Mouse (Mus musculus) midbrain, postnatal 0 days (tissue): ENCODE measurements around the gene Wdr95. TPM values are rescaled to one million over a fixed set of nuclear protein-coding genes. Genes with fewer than 3 reads are reported as not detected.

Experiments used
- ATAC-seq: fragments of 200-750 bp; cut with Nextera tagmentation; 2 replicates; pipeline ENCODE4 v1.8.0; 2017; ENCODE audit warnings: moderate number of reproducible peaks, mild to moderate bottlenecking, moderate TSS enrichment, moderate library complexity; ENCODE audit not compliant: low FRiP score
- DNase-seq: peaks from one replicate; pipeline ENCODE4 v3.0.0-alpha.2; 2015; ENCODE audit warnings: low spot score
- H3K27ac ChIP-seq: fragments of 300-500 bp; sonication (generic); 2 replicates; pipeline ENCODE4 v1.5.1; 2014; ENCODE audit warnings: low read depth, mild to moderate bottlenecking, low read length, mixed read lengths
- H3K27me3 ChIP-seq: fragments of 300-500 bp; sonication (generic); 2 replicates; pipeline ENCODE4 v1.6.1; 2014; ENCODE audit warnings: low read length, control low read depth, mixed read lengths; ENCODE audit not compliant: insufficient read depth
- H3K36me3 ChIP-seq: fragments of 300-500 bp; sonication (generic); 2 replicates; pipeline ENCODE4 v1.6.1; 2014; ENCODE audit warnings: low read length, control low read depth, mixed read lengths; ENCODE audit not compliant: insufficient read depth
- H3K4me1 ChIP-seq: fragments of 300-500 bp; sonication (generic); 2 replicates; pipeline ENCODE4 v1.6.1; 2014; ENCODE audit warnings: mild to moderate bottlenecking, control low read depth, antibody characterized with exemption, low read length, mixed read lengths; ENCODE audit not compliant: insufficient read depth
- H3K4me2 ChIP-seq: fragments of 300-500 bp; sonication (generic); 2 replicates; pipeline ENCODE4 v1.6.1; 2014; ENCODE audit warnings: low read depth, mild to moderate bottlenecking, low read length, mixed read lengths; ENCODE audit not compliant: poor library complexity, severe bottlenecking
- H3K4me3 ChIP-seq: fragments of 300-500 bp; sonication (generic); 2 replicates; pipeline ENCODE4 v1.5.1; 2014; ENCODE audit warnings: low read depth, mild to moderate bottlenecking, low read length, moderate library complexity
- H3K9ac ChIP-seq: fragments of 300-500 bp; sonication (generic); replicated peaks from 2 replicates; pipeline ENCODE4 v1.6.1; 2014; ENCODE audit warnings: mild to moderate bottlenecking, low read length, moderate library complexity, mixed read lengths; ENCODE audit not compliant: poor library complexity, severe bottlenecking
- H3K9me3 ChIP-seq: fragments of 300-500 bp; sonication (generic); 2 replicates; pipeline ENCODE4 v1.6.1; 2016; ENCODE audit warnings: low read length, control low read depth
- CTCF ChIP-seq: IDR thresholded peaks from 2 replicates; pipeline ENCODE4 v1.5.1; 2016; ENCODE audit warnings: antibody characterized with exemption, mild to moderate bottlenecking
- WGBS: fragments of 180-500 bp; shearing (Covaris S2); extraction: QIAGEN DNeasy Blood & Tissue Kit; methylation state at CpG from one replicate; pipeline ENCODE4 v1.1.7; 2014; 5-methylcytosine and 5-hydroxymethylcytosine counted together
- polyA plus RNA-seq: library from polyadenylated mRNA; unstranded; fragments of >200 nt; fragmentation: Nextera tagmentation; extraction: Ambion mirVana; gene quantifications from 2 replicates; pipeline ENCODE4 v1.2.1, GENCODE M21; 2015
- total RNA-seq: library from RNA; depleted of rRNA; stranded (reverse); fragments of >200 nt; gene quantifications from 2 replicates; pipeline ENCODE4 v1.2.3, GENCODE M21; 2014

Gene Wdr95
- total and polyA plus RNA-seq, 2 experiments from 2014 or later = 0.33 to 0.41 TPM

- WGBS = 35% methylated on average over 9 of the region's 9 CpGs
- no peak for ATAC-seq
- peak overlapping the region; percentile 30; the same call in 1 of the 2 replicates for H3K4me2 ChIP-seq
Measured at GRCm38 (mm10) chr5:149513438-149514086, 14.9 kb upstream of the Wdr95 start.

DNA sequence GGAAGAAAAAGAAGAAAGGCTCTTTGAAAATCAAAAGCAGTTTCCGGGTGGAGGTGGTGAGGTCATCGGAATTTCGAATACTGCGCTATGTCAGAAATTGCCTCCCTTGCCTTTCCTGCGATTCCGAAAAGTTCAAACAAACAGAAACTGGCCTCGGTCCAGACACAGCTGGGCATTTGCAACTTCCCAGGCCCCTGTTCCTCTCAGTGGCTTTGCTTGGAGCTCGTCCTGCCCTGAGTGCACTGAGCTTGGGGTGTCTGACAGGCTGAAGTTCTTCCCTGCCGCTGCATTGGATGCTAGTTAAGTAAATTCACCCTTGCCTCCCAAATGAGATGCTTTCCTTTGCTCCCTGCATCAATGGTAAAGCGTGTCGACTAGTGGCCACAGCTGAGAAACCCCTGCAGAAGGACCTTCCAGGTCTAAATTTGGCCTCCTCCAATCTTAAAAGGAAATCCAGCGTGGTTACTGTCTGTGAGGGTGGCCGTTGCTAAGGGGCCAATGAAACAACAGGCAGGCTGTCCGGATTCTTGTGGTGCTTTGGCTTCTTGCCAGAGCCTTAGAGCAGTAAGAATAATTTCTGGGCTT lies 14.3 kb upstream of the Wdr95 start:
- Histone ChIP-seq H3K4me1 (0 out of 2 replicates have a peak, but pooled peaks cover 6% of the 10 kb centered on the region), H3K4me2 (peak overlapping the region; percentile 30), H3K27ac (peak overlapping the region; percentile 63), H3K9ac (0 out of 2 replicates have a peak overlapping the region, but pooled peaks have one; percentile 19), H3K36me3 (no peaks in the 10 kb centered on the region), H3K4me3 (no peak overlapping the region), H3K9me3 (no peaks in the 10 kb centered on the region), H3K27me3 (no peaks in the 10 kb centered on the region)
- peak; percentile 67 for TF ChIP-seq CTCF
- ATAC-seq = peak; percentile 68
- DNase-seq = peak; percentile 82
- WGBS = 13% methylated on average over 14 of the region's 14 CpGs

More at GRCm38 (mm10) chr5:149513438-149514086, 14.9 kb upstream of the Wdr95 start:
- H3K9me3 ChIP-seq = no peaks in the 10 kb centered on the region
- no peak overlapping the region for H3K4me3 ChIP-seq
- DNase-seq = no peak
- no peaks in the 10 kb centered on the region for H3K36me3 ChIP-seq
- H3K4me1 ChIP-seq = 0 out of 2 replicates have a peak, but pooled peaks cover 6% of the 10 kb centered on the region
- no peak for TF ChIP-seq CTCF
- H3K27ac ChIP-seq = peak overlapping the region; percentile 43; the same call in 1 of the 2 replicates
- H3K9ac ChIP-seq = 0 out of 2 replicates have a peak overlapping the region, but pooled peaks have one; percentile 19
- H3K27me3 ChIP-seq = no peaks in the 10 kb centered on the region

GRCm38 (mm10) chr5:149514890-149515289 lies 13.6 kb upstream of the Wdr95 start:
- H3K9me3 ChIP-seq = no peaks in the 10 kb centered on the region
- no peak for TF ChIP-seq CTCF
- no peak overlapping the region for H3K4me2 ChIP-seq
- no peak overlapping the region for H3K27ac ChIP-seq
- no peaks in the 10 kb centered on the region for H3K36me3 ChIP-seq
- no peak overlapping the region for H3K4me3 ChIP-seq
- 27% methylated on average over 3 of the region's 3 CpGs for WGBS
- DNase-seq (no peak), ATAC-seq (no peak)
- H3K9ac ChIP-seq = no peak overlapping the region
- H3K27me3 ChIP-seq = no peaks in the 10 kb centered on the region
- 0 out of 2 replicates have a peak, but pooled peaks cover 6% of the 10 kb centered on the region for H3K4me1 ChIP-seq

- 67% methylated on average over 6 of the region's 6 CpGs for WGBS
- ATAC-seq (no peak), DNase-seq (peak; percentile 54)
- H3K27me3 ChIP-seq = no peaks in the 10 kb centered on the region
- H3K9ac ChIP-seq = no peak overlapping the region
- no peak overlapping the region for H3K4me3 ChIP-seq
- no peak overlapping the region for H3K27ac ChIP-seq
- H3K4me2 ChIP-seq = no peak overlapping the region
- H3K36me3 ChIP-seq = no peaks in the 10 kb centered on the region
- no peaks in the 10 kb centered on the region for H3K9me3 ChIP-seq
- H3K4me1 ChIP-seq = 0 out of 2 replicates have a peak, but pooled peaks cover 6% of the 10 kb centered on the region
- TF ChIP-seq CTCF = no peak
Measured at GRCm38 (mm10) chr5:149517116-149517515, 11.4 kb upstream of the Wdr95 start.

GRCm38 (mm10) chr5:149520806-149521205 lies 7.7 kb upstream of the Wdr95 start:
- TF ChIP-seq CTCF = no peak
- WGBS = 85% methylated on average over 5 of the region's 5 CpGs
- H3K27me3 ChIP-seq = no peaks in the 10 kb centered on the region
- no peaks in the 10 kb centered on the region for H3K36me3 ChIP-seq
- ATAC-seq (no peak), DNase-seq (no peak)
- peaks cover 10% of the 10 kb centered on the region; the same call in 1 of the 2 replicates for H3K4me1 ChIP-seq
- H3K27ac ChIP-seq = no peak overlapping the region
- H3K4me3 ChIP-seq = no peak overlapping the region
- H3K9ac ChIP-seq = no peak overlapping the region
- H3K9me3 ChIP-seq = no peaks in the 10 kb centered on the region
- H3K4me2 ChIP-seq = no peak overlapping the region

DNA sequence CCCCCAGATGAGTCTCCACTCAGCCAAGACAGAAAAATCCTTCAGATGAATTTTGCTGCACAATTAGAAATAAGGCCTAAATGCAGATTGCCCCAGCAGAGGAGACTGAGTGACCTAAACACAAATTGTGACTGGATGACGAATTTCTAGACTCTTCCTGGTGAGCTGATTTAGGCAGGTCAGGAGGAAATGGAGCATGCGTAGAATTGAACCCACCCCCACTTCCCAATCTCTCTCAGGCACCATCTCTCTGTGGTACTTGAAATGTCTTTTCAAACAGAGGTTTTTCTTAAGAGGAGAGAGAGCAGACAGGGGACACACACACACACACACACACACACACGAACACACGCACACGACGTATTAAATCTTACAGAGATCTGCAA lies 4.6 kb upstream of the Wdr95 start:
- Histone ChIP-seq H3K27ac (peak overlapping the region; percentile 91), H3K4me3 (no peak overlapping the region), H3K27me3 (no peaks in the 10 kb centered on the region), H3K9me3 (no peaks in the 10 kb centered on the region), H3K36me3 (no peaks in the 10 kb centered on the region), H3K4me2 (peak overlapping the region; percentile 22; the same call in 1 of the 2 replicates), H3K9ac (no peak overlapping the region), H3K4me1 (peaks cover 19% of the 10 kb centered on the region; the same call in 1 of the 2 replicates)
- WGBS = 19% methylated on average over 6 of the region's 6 CpGs
- no peak for ATAC-seq
- no peak for TF ChIP-seq CTCF
- DNase-seq = no peak
